Mouse (Mus musculus) bone marrow, adult 2 months (tissue): ENCODE measurements around the gene Ccp110. TPM values are rescaled to one million over a fixed set of nuclear protein-coding genes. Genes with fewer than 3 reads are reported as not detected.

ENCODE experiments used
- H3K27ac ChIP-seq: fragments of 200-500 bp; 2 replicates; pipeline ENCODE4 v1.5.1; 2012; ENCODE audit warnings: low read depth, mild to moderate bottlenecking, control low read depth, inconsistent platforms, low read length; ENCODE audit not compliant: control insufficient read depth, poor library complexity, insufficient read depth
- H3K4me1 ChIP-seq: fragments of 200-500 bp; 2 replicates; pipeline ENCODE4 v1.6.1; 2011; ENCODE audit warnings: low read length; ENCODE audit not compliant: control insufficient read depth, insufficient read depth
- H3K4me3 ChIP-seq: fragments of 200-500 bp; replicated peaks from 2 replicates; pipeline ENCODE3; 2011; ENCODE audit warnings: mild to moderate bottlenecking, low read depth, low read length, control low read depth; ENCODE audit not compliant: control insufficient read depth
- CTCF ChIP-seq: fragments of 200-500 bp; IDR thresholded peaks from 2 replicates; pipeline ENCODE4 v1.5.1; 2011; ENCODE audit warnings: low read length, control low read depth; ENCODE audit not compliant: control insufficient read depth, insufficient read depth
- POLR2A ChIP-seq: fragments of 200-500 bp; IDR thresholded peaks from 2 replicates; pipeline ENCODE4 v1.6.1; 2011; ENCODE audit warnings: low read depth, mild to moderate bottlenecking, control low read depth, low read length, borderline replicate concordance; ENCODE audit not compliant: control insufficient read depth
- WGBS: fragments of 180-500 bp; shearing (Covaris S2); methylation state at CpG from one replicate; pipeline ENCODE4 v1.1.7; 2018; 5-methylcytosine and 5-hydroxymethylcytosine counted together
- polyA plus RNA-seq: library from polyadenylated mRNA; stranded (reverse); fragments of >200 nt; gene quantifications from 2 replicates; pipeline ENCODE4 v1.2.4, GENCODE M21; 2011; ENCODE audit warnings: low replicate concordance; ENCODE audit not compliant: missing spikeins, insufficient read depth, insufficient read length

The Ccp110 gene
- 9.7 and 13.6 TPM in 2 replicates for polyA plus RNA-seq

GRCm38 (mm10) chr7:118712228-118713173 is at the start of gene Ccp110:
Ccp110 (plus strand) TSS chr7:118712552.
- WGBS: 1% methylated on average over 48 of the region's 48 CpGs
- peak within 1 kb of the TSS; percentile 99 for H3K4me3 ChIP-seq
- peak within 1 kb of the TSS; percentile 32; the same call in 1 of the 2 replicates for H3K27ac ChIP-seq
- TF ChIP-seq POLR2A (peak; percentile 59; the same call in 1 of the 2 replicates), CTCF (no peak)
- H3K4me1 ChIP-seq: no peaks in the 10 kb centered on the region

GRCm38 (mm10) chr7:118667773-118668172 is 44.6 kb upstream of the Ccp110 start:
- Histone ChIP-seq H3K4me3 (no peak overlapping the region), H3K27ac (no peak overlapping the region), H3K4me1 (no peaks in the 10 kb centered on the region)
- no peak for TF ChIP-seq POLR2A
- no peak for TF ChIP-seq CTCF
- 86% methylated on average over 2 of the region's 2 CpGs for WGBS

GRCm38 (mm10) chr7:118670142-118670541 is 42.2 kb upstream of the Ccp110 start:
- Histone ChIP-seq H3K4me1 (no peaks in the 10 kb centered on the region), H3K4me3 (no peak overlapping the region), H3K27ac (no peak overlapping the region)
- WGBS: 73% methylated on average over 4 of the region's 4 CpGs
- TF ChIP-seq POLR2A (no peak), CTCF (no peak)

GRCm38 (mm10) chr7:118676826-118677225 is 35.5 kb upstream of the Ccp110 start:
- TF ChIP-seq POLR2A (no peak), CTCF (no peak)
- Histone ChIP-seq H3K4me1 (no peaks in the 10 kb centered on the region), H3K4me3 (no peak overlapping the region), H3K27ac (no peak overlapping the region)
- WGBS: 77% methylated on average over 4 of the region's 4 CpGs

GRCm38 (mm10) chr7:118688199-118688598 is 24.2 kb upstream of the Ccp110 start:
- Histone ChIP-seq H3K4me1 (peaks cover 1% of the 10 kb centered on the region; the same call in 1 of the 2 replicates), H3K27ac (no peak overlapping the region), H3K4me3 (no peak overlapping the region)
- WGBS: 44% methylated on average over 5 of the region's 5 CpGs
- peak; percentile 72 for TF ChIP-seq CTCF
- no peak for TF ChIP-seq POLR2A

- peaks cover 1% of the 10 kb centered on the region; the same call in 1 of the 2 replicates for H3K4me1 ChIP-seq
These were observed 23.3 kb upstream of the Ccp110 start for GRCm38 (mm10) chr7:118689088-118689487.

GRCm38 (mm10) chr7:118691287-118691686 is 21.1 kb upstream of the Ccp110 start:
- WGBS: 83% methylated on average over 2 of the region's 2 CpGs
- TF ChIP-seq POLR2A (no peak), CTCF (no peak)

More at GRCm38 (mm10) chr7:118689088-118689487, 23.3 kb upstream of the Ccp110 start:
- no peak overlapping the region for H3K27ac ChIP-seq
- TF ChIP-seq POLR2A: no peak
- no peak for TF ChIP-seq CTCF
- WGBS: 91% methylated on average over 7 of the region's 7 CpGs
- H3K4me3 ChIP-seq: no peak overlapping the region

GRCm38 (mm10) chr7:118696146-118696545 is 16.2 kb upstream of the Ccp110 start:
- H3K4me1 ChIP-seq: no peaks in the 10 kb centered on the region
- TF ChIP-seq CTCF (no peak), POLR2A (no peak)
- H3K4me3 ChIP-seq: no peak overlapping the region
- WGBS: 94% methylated on average over 6 of the region's 6 CpGs
- no peak overlapping the region for H3K27ac ChIP-seq

More at GRCm38 (mm10) chr7:118691287-118691686, 21.1 kb upstream of the Ccp110 start:
- Histone ChIP-seq H3K27ac (no peak overlapping the region), H3K4me1 (peaks cover 1% of the 10 kb centered on the region; the same call in 1 of the 2 replicates), H3K4me3 (no peak overlapping the region)
